Mouse (Mus musculus) lung, adult 2 months (tissue): Measurements from ENCODE around the gene Bcar1.

ENCODE experiments used
- CTCF ChIP-seq: fragments of 200-500 bp; IDR thresholded peaks from 2 replicates; pipeline ENCODE4 v1.5.1; 2011; ENCODE audit warnings: mild to moderate bottlenecking, low read length, control low read depth; ENCODE audit not compliant: insufficient read depth
- POLR2A ChIP-seq: fragments of 200-500 bp; IDR thresholded peaks from 2 replicates; pipeline ENCODE4 v1.6.1; 2011; ENCODE audit warnings: low read depth, mild to moderate bottlenecking, control low read depth, low read length, borderline replicate concordance; ENCODE audit errors: extremely low read depth

- TF ChIP-seq POLR2A, result no peak
- TF ChIP-seq CTCF, result no peak
Measured at GRCm38 (mm10) chr8:111715514-111715913, 28.1 kb downstream of the Bcar1 start.
